9 mouse cellular contexts compared by ENCODE assay signal in the genomic region with DNA sequence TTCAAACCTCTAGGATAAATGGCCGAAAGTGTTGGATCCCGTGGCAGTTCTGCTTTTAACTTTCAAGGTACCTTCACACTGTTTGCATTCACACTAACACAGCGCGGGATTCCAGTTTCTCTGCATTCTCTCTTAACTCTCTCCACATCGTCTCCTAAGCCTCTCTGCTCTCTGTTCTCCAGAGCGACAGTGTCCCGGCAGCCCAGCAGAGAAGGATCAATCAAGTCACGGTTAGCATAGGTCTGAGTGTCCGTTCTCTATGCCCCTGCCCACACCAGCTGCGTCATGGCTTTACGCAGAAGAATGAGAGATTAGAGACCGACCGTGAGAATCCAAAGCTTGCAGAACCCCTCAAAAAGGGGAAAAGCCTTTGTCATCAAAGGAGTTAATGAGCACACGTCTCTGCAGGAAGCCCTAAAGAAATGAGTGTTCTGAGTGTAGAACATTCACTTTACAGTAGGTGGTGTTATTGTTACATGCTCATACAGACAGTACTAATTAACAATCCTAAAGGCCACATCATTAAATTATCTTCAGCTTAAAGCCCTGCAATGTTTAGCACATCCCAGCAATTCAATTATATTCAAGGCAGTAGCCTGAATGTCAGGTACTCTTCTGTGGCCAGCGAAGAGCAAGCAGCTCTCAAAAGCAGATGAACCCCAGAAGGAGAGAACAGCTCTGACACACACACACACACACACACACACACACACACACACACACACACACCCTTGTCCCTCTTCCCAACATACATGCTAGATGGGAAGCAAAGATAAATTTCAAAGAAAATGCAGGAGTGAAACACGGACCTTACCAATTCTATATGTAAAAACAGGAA.
DNase-seq lines count a peak whose midpoint lies in the region; ATAC-seq and TF ChIP-seq lines count a peak whose summit lies in the region.
"Had no signal": no experiment of that assay in that cellular context is flagged by ENCODE, and none has a peak within 500 bp of the region (broad histone marks: within the 10 kb centered on the region; RNA-seq: fewer than 3 reads in every experiment).

No protein-coding gene starts in this region.

- DNase-seq in kidney, adult 2 months: no peak
- DNase-seq in kidney, adult 8-10 months: no peak
- DNase-seq in embryonic facial prominence, embryonic 10.5 days (ENCODE audit: low spot score): no peak
- peak; percentile 75 for DNase-seq in midbrain, postnatal 0 days (ENCODE audit: low spot score)
- DNase-seq in thymus, adult 2 months: no peak
- no peak for DNase-seq in thymus, postnatal 4 days
- DNase-seq in layer of hippocampus, adult 9-10 months (ENCODE audit: low spot score): no peak
- DNase-seq: cerebellum, adult 11 months had no signal

- H3K9me3 ChIP-seq in embryonic facial prominence, embryonic 10.5 days: no peaks in the 10 kb centered on the region
- no peaks in the 10 kb centered on the region for H3K9me3 ChIP-seq in hindbrain, embryonic 13.5 days
- H3K9me3 ChIP-seq in midbrain, postnatal 0 days (ENCODE audit: low read length): no peaks in the 10 kb centered on the region

- no peaks in the 10 kb centered on the region for H3K36me3 ChIP-seq in kidney, adult 2 months (ENCODE audit: control insufficient read depth, insufficient read depth, low read length)
- no peaks in the 10 kb centered on the region for H3K36me3 ChIP-seq in embryonic facial prominence, embryonic 10.5 days (replicated peaks)
- no peaks in the 10 kb centered on the region for H3K36me3 ChIP-seq in hindbrain, embryonic 13.5 days
- no peaks in the 10 kb centered on the region for H3K36me3 ChIP-seq in midbrain, postnatal 0 days (ENCODE audit: insufficient read depth, low read length)
- no peaks in the 10 kb centered on the region for H3K36me3 ChIP-seq in thymus, adult 2 months (ENCODE audit: control insufficient read depth, insufficient read depth, low read length)

- TF ChIP-seq CTCF in kidney, adult 2 months (conservative IDR thresholded peaks at IDR 0.05; ENCODE audit: insufficient read depth, insufficient read length, low read depth, low read length): 0 out of 2 replicates have a peak, but pooled peaks have one; percentile 7
- peak; percentile 72 for TF ChIP-seq CTCF in midbrain, postnatal 0 days (IDR thresholded peaks at IDR 0.05)
- TF ChIP-seq CTCF in thymus, adult 2 months (IDR thresholded peaks at IDR 0.05; ENCODE audit: borderline replicate concordance, control insufficient read depth, extremely low read depth, insufficient read depth, low read length, poor library complexity): no peak

- H3K4me2 ChIP-seq in hindbrain, embryonic 13.5 days: peak overlapping the region; percentile 52
- peak overlapping the region; percentile 50 for H3K4me2 ChIP-seq in midbrain, postnatal 0 days (ENCODE audit: low read depth, low read length, poor library complexity, severe bottlenecking)

- peak; percentile 66 for ATAC-seq in hindbrain, embryonic 13.5 days (ENCODE audit: low FRiP score)
- ATAC-seq in midbrain, postnatal 0 days (ENCODE audit: low FRiP score): peak; percentile 72

- H3K9ac ChIP-seq in hindbrain, embryonic 13.5 days: peak overlapping the region; percentile 58; the same call in 1 of the 2 replicates
- H3K9ac ChIP-seq in midbrain, postnatal 0 days (replicated peaks; ENCODE audit: low read length, poor library complexity, severe bottlenecking): 0 out of 2 replicates have a peak overlapping the region, but pooled peaks have one; percentile 33

- no peaks in the 10 kb centered on the region for H3K4me1 ChIP-seq in kidney, adult 2 months (ENCODE audit: control insufficient read depth, insufficient read depth, low read length)
- H3K4me1 ChIP-seq in embryonic facial prominence, embryonic 10.5 days: peaks cover 27% of the 10 kb centered on the region
- peaks cover 24% of the 10 kb centered on the region for H3K4me1 ChIP-seq in hindbrain, embryonic 13.5 days (replicated peaks)
- no peaks in the 10 kb centered on the region for H3K4me1 ChIP-seq in midbrain, postnatal 0 days (ENCODE audit: insufficient read depth, low read length)
- peaks cover 17% of the 10 kb centered on the region for H3K4me1 ChIP-seq in thymus, adult 2 months (replicated peaks; ENCODE audit: control insufficient read depth, insufficient read depth, low read length)

- H3K4me3 ChIP-seq in kidney, adult 2 months (ENCODE audit: insufficient read depth, low read depth, low read length): no peak overlapping the region
- 0 out of 2 replicates have a peak overlapping the region, but pooled peaks have one; percentile 13 for H3K4me3 ChIP-seq in embryonic facial prominence, embryonic 10.5 days
- H3K4me3 ChIP-seq in hindbrain, embryonic 13.5 days: peak overlapping the region; percentile 25; the same call in 1 of the 2 replicates
- peak overlapping the region; percentile 14 for H3K4me3 ChIP-seq in midbrain, postnatal 0 days (ENCODE audit: low read depth, low read length)
- no peak overlapping the region for H3K4me3 ChIP-seq in thymus, adult 2 months (ENCODE audit: control insufficient read depth, insufficient read depth, low read length)

- 50% methylated on average over 16 of the region's 16 CpGs for WGBS in kidney, adult 2 months
- 58% methylated on average over 16 of the region's 16 CpGs for WGBS in embryonic facial prominence, embryonic 10.5 days
- WGBS in hindbrain, embryonic 13.5 days: 31% methylated on average over 16 of the region's 16 CpGs
- WGBS in midbrain, postnatal 0 days: 19% methylated on average over 16 of the region's 16 CpGs
- 83% methylated on average over 16 of the region's 16 CpGs for WGBS in thymus, adult 2 months

- no peaks in the 10 kb centered on the region for H3K27me3 ChIP-seq in kidney, adult 2 months (replicated peaks; ENCODE audit: control insufficient read depth, insufficient read depth, low read length)
- peaks cover 3% of the 10 kb centered on the region; the same call in 1 of the 2 replicates for H3K27me3 ChIP-seq in embryonic facial prominence, embryonic 10.5 days (replicated peaks; ENCODE audit: low read depth, poor library complexity, severe bottlenecking)
- no peaks in the 10 kb centered on the region for H3K27me3 ChIP-seq in hindbrain, embryonic 13.5 days
- H3K27me3 ChIP-seq in midbrain, postnatal 0 days (ENCODE audit: insufficient read depth, low read length): no peaks in the 10 kb centered on the region
- no peaks in the 10 kb centered on the region; the same call in 1 of the 2 replicates for H3K27me3 ChIP-seq in thymus, adult 2 months (ENCODE audit: control insufficient read depth, insufficient read depth, low read length)

- TF ChIP-seq POLR2A in kidney, adult 2 months (IDR thresholded peaks at IDR 0.05; ENCODE audit: low read depth, low read length): no peak
- TF ChIP-seq POLR2A in thymus, adult 2 months (IDR thresholded peaks at IDR 0.05; ENCODE audit: control insufficient read depth, extremely low read depth, insufficient read depth, low read length, poor library complexity): no peak

- H3K27ac ChIP-seq in kidney, adult 2 months (ENCODE audit: insufficient read depth, low read depth, low read length): no peak overlapping the region
- H3K27ac ChIP-seq in embryonic facial prominence, embryonic 10.5 days (replicated peaks): no peak overlapping the region
- 0 out of 2 replicates have a peak overlapping the region, but pooled peaks have one; percentile 35 for H3K27ac ChIP-seq in hindbrain, embryonic 13.5 days
- no peak overlapping the region for H3K27ac ChIP-seq in midbrain, postnatal 0 days (ENCODE audit: low read depth, low read length)
- H3K27ac ChIP-seq in thymus, adult 2 months (ENCODE audit: control insufficient read depth, insufficient read depth, low read length): no peak overlapping the region

Comparison
In these comparisons a context has a peak if more than half of its experiments do, and no peak if none do; other contexts are left out.
1. H3K4me3 ChIP-seq: peak in embryonic facial prominence, embryonic 10.5 days (single experiment), hindbrain, embryonic 13.5 days (single experiment) and midbrain, postnatal 0 days (single experiment); none in kidney, adult 2 months (single experiment) and thymus, adult 2 months (single experiment).